Mouse (Mus musculus) CH12.LX (cell line): ENCODE results near the gene Rtl1.

Experiments used
- CHD2 ChIP-seq: IDR thresholded peaks from 2 replicates; pipeline ENCODE4 v1.6.1; 2011; ENCODE audit warnings: low read length, improper control_type of control experiment
- CTCF ChIP-seq, 2 experiments: IDR thresholded peaks in 1 of 2; conservative IDR thresholded peaks in 1 of 2; 2 replicates each; pipeline ENCODE4 v1.5.1; 2011 to 2012; ENCODE audit warnings: low read depth in 2 of 2, low read length in 2 of 2, improper control_type of control experiment in 1 of 2, inconsistent platforms in 1 of 2, mild to moderate bottlenecking in 1 of 2, moderate library complexity in 1 of 2
- ELF1 ChIP-seq: IDR thresholded peaks from 2 replicates; pipeline ENCODE4 v1.6.1; 2014; ENCODE audit warnings: low read depth, mild to moderate bottlenecking, inconsistent platforms, low read length, improper control_type of control experiment
- EP300 ChIP-seq: IDR thresholded peaks from 2 replicates; pipeline ENCODE4 v1.6.1; 2011; ENCODE audit warnings: low read length, improper control_type of control experiment
- ETS1 ChIP-seq: conservative IDR thresholded peaks from 2 replicates; pipeline ENCODE4 v1.6.1; 2012; ENCODE audit warnings: low read depth, mild to moderate bottlenecking, inconsistent platforms, low read length, improper control_type of control experiment, moderate library complexity
- HCFC1 ChIP-seq: IDR thresholded peaks from 2 replicates; pipeline ENCODE4 v1.6.1; 2012; ENCODE audit warnings: low read depth, mild to moderate bottlenecking, inconsistent platforms, low read length, improper control_type of control experiment
- MEF2A ChIP-seq: IDR thresholded peaks from 2 replicates; pipeline ENCODE4 v1.6.1; 2014; ENCODE audit warnings: low read depth, mild to moderate bottlenecking, inconsistent platforms, low read length, improper control_type of control experiment, borderline replicate concordance
- POLR2A ChIP-seq: IDR thresholded peaks from 2 replicates; pipeline ENCODE4 v1.6.1; 2011; ENCODE audit warnings: low read depth, mild to moderate bottlenecking, improper control_type of control experiment, low read length
- UBTF ChIP-seq: IDR thresholded peaks from 2 replicates; pipeline ENCODE4 v1.6.1; 2012; ENCODE audit warnings: low read depth, mild to moderate bottlenecking, inconsistent platforms, low read length, improper control_type of control experiment, moderate library complexity
- ZKSCAN1 ChIP-seq: IDR thresholded peaks from 2 replicates; pipeline ENCODE4 v1.6.1; 2012; ENCODE audit warnings: low read depth, inconsistent platforms, low read length, improper control_type of control experiment, borderline replicate concordance

- TF ChIP-seq POLR2A (no peak), UBTF (no peak), ZKSCAN1 (no peak), CHD2 (no peak), ETS1 (no peak), CTCF (conservative IDR thresholded peaks at IDR 0.05 in 1 of 2, IDR thresholded peaks at IDR 0.05 in 1 of 2; ENCODE audit: low read depth in 2 of 2, low read length in 2 of 2) (no peak), MEF2A (no peak), ELF1 (no peak), HCFC1 (no peak), EP300 (no peak)
Observed at GRCm38 (mm10) chr12:109542011-109542410, 58.1 kb downstream of the Rtl1 start.
